Mouse (Mus musculus): ENCODE data around the gene Wwp2.

DNA sequence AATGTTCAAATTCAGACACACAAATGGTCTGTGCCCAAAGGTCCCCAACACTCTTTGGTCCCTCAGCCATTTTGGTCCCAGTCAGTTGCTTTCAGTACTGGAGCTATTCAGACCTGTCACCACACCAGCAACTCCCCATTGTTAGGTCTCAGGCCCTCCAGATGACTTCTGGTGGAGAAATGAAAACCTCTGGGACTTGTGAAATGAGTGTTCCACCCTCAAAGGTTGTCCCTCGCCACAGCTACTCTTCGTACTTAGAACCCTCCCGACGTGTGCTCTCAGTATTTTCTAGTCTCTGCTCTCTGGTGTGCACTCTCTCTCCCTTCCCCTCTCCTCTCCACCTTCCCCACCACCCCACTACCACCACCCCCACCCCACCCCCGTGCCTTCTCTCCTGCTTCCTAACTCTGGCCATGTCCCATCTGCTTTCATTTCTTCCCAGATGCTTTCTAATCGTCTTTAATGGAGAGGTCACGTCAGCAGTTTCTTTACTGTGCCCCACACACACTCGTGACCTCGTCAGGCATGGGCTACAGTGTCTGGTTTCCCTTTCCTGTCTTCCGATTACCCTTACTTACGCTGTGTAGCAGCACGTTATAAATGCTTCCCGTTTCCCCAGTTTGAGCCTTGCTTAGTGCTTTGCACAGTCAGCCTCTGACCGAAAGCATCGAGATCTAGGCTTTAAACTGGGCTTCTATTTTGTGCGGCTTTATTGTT, 124.8 kb downstream of the Wwp2 start:
- TF ChIP-seq CTCF (IDR thresholded peaks at IDR 0.05 in 2 of 3, conservative IDR thresholded peaks at IDR 0.05 in 1 of 3; ENCODE audit: control insufficient read depth in 1 of 3, insufficient read depth in 1 of 3, low read depth in 2 of 3, low read length in 3 of 3, poor library complexity in 1 of 3, severe bottlenecking in 1 of 3) (no peak), MAX (IDR thresholded peaks at IDR 0.05; ENCODE audit: low read length) (no peak), EP300 (IDR thresholded peaks at IDR 0.05; ENCODE audit: low read depth in 1 of 2, low read length in 2 of 2) (no peak), MYC (IDR thresholded peaks at IDR 0.05; ENCODE audit: low read depth, low read length) (no peak), NELFE (IDR thresholded peaks at IDR 0.05; ENCODE audit: low read depth, low read length) (no peak), RCOR1 (IDR thresholded peaks at IDR 0.05; ENCODE audit: low read depth, low read length) (no peak)

All from MEL (cell line).